Comparison of ENCODE assay signal across 18 mouse cellular contexts in genomic region chr2:97284986-97285385, GRCm38 (mm10).
"Had no signal": no experiment of that assay in that cellular context is flagged by ENCODE, and none has a peak within 500 bp of the region (broad histone marks: within the 10 kb centered on the region; RNA-seq: fewer than 3 reads in every experiment).

No protein-coding gene starts in this region.

- H3K9me3 ChIP-seq: liver, embryonic 15.5 days; lung, embryonic 15.5 days; megakaryocyte, embryonic 14.5 days; midbrain, embryonic 13.5 days; midbrain, embryonic 15.5 days; neural tube, embryonic 12.5 days; stomach, embryonic 15.5 days had no signal

- H3K36me3 ChIP-seq: liver, embryonic 15.5 days; lung, embryonic 15.5 days; midbrain, embryonic 13.5 days; midbrain, embryonic 15.5 days; neural tube, embryonic 12.5 days; stomach, embryonic 15.5 days had no signal

- H3K4me1 ChIP-seq: liver, embryonic 15.5 days; lung, embryonic 15.5 days; megakaryocyte, embryonic 14.5 days; midbrain, embryonic 13.5 days; midbrain, embryonic 15.5 days; neural tube, embryonic 12.5 days; stomach, embryonic 15.5 days had no signal

- H3K4me2 ChIP-seq: liver, embryonic 15.5 days; lung, embryonic 15.5 days; midbrain, embryonic 13.5 days; midbrain, embryonic 15.5 days; neural tube, embryonic 12.5 days; stomach, embryonic 15.5 days had no signal

- H3K9ac ChIP-seq: liver, embryonic 15.5 days; liver, postnatal 0 days; lung, embryonic 15.5 days; midbrain, embryonic 13.5 days; midbrain, embryonic 15.5 days; neural tube, embryonic 12.5 days; stomach, embryonic 15.5 days had no signal

- H3K27me3 ChIP-seq: liver, embryonic 15.5 days; lung, embryonic 15.5 days; megakaryocyte, embryonic 14.5 days; midbrain, embryonic 13.5 days; midbrain, embryonic 15.5 days; neural tube, embryonic 12.5 days; stomach, embryonic 15.5 days had no signal

- DNase-seq: liver, postnatal 0 days; lung, adult 2 months; lung, postnatal 14 days; lung, postnatal 36 days; right cerebral cortex, postnatal 14 days; thymus, adult 18-20 months; thymus, postnatal 14 days; thymus, postnatal 36 days had no signal

- H3K4me3 ChIP-seq: liver, embryonic 15.5 days; lung, embryonic 15.5 days; megakaryocyte, embryonic 14.5 days; midbrain, embryonic 13.5 days; midbrain, embryonic 15.5 days; neural tube, embryonic 12.5 days; stomach, embryonic 15.5 days had no signal

- H3K27ac ChIP-seq: liver, embryonic 15.5 days; lung, embryonic 15.5 days; macrophage; midbrain, embryonic 13.5 days; midbrain, embryonic 15.5 days; neural tube, embryonic 12.5 days; stomach, embryonic 15.5 days; stomach, postnatal 0 days had no signal

- ATAC-seq: liver, postnatal 0 days; lung, postnatal 0 days; midbrain, embryonic 13.5 days; midbrain, embryonic 15.5 days had no signal
